In genomic region chr5:108694352-108695261, GRCm38 (mm10) we compare ENCODE assay signal across 8 mouse cellular contexts. TPM values are rescaled to one million over a fixed set of nuclear protein-coding genes. Genes with fewer than 3 reads are reported as not detected.
DNase-seq lines count a peak whose midpoint lies in the region; ATAC-seq lines count a peak whose summit lies in the region.

No protein-coding gene starts in this region.

- H3K27ac ChIP-seq in embryonic facial prominence, embryonic 10.5 days (replicated peaks): peak overlapping the region; percentile 92

- ATAC-seq in megakaryocyte progenitor cell, adult 5-6 weeks (replicated peaks; ENCODE audit: poor library complexity): peak; percentile 45
- ATAC-seq in frontal cortex, adult (ENCODE audit: low TSS enrichment): no peak

- H3K9me3 ChIP-seq in embryonic facial prominence, embryonic 10.5 days: no peaks in the 10 kb centered on the region

- peaks cover 36% of the 10 kb centered on the region for H3K27me3 ChIP-seq in embryonic facial prominence, embryonic 10.5 days (replicated peaks; ENCODE audit: low read depth, poor library complexity, severe bottlenecking)

- intact Hi-C loops in left cerebral cortex, postnatal 4 days (cut with DNase I): no loop called here
- intact Hi-C loops in heart, postnatal 10 days (cut with DNase I): loop anchor here (5.0 kb wide), 1 partner anchor 33 kb away; no protein-coding TSS in a partner anchor

- H3K4me1 ChIP-seq in embryonic facial prominence, embryonic 10.5 days: peaks cover 68% of the 10 kb centered on the region

- peak overlapping the region; percentile 88 for H3K4me3 ChIP-seq in embryonic facial prominence, embryonic 10.5 days

- DNase-seq in left cerebral cortex, postnatal 4 days: peak; percentile 36
- DNase-seq in left cerebral cortex, adult 18-20 months (ENCODE audit: low spot score in 2 of 2): no peak
- DNase-seq in embryonic facial prominence, embryonic 10.5 days (ENCODE audit: low spot score): peak; percentile 68
- DNase-seq in heart, postnatal 10 days: peak; percentile 37 to 46
- peak; percentile 75 to 80 for DNase-seq in kidney, postnatal 36 days
- peak; percentile 44 to 79 for DNase-seq in spleen, postnatal 4 days (ENCODE audit: low spot score in 2 of 2)

- WGBS in embryonic facial prominence, embryonic 10.5 days: under 1% methylated on average over 99 of the region's 99 CpGs

- H3K36me3 ChIP-seq in embryonic facial prominence, embryonic 10.5 days (replicated peaks): peaks cover 27% of the 10 kb centered on the region

RNA-seq across cellular contexts. Expression of gene Fgfrl1, which starts 2.4 kb away (rescaled TPM):
- 10 to 100 TPM; 17.3 to 17.6 TPM for total RNA-seq in left cerebral cortex, postnatal 4 days (2021)
- total RNA-seq in left cerebral cortex, adult 18-20 months (2021): 10 to 100 TPM; 16.9 to 28.0 TPM
- 28.9 and 34.0 TPM in 2 replicates for polyA plus RNA-seq in embryonic facial prominence, embryonic 10.5 days (2016; fragmentation: Nextera tagmentation; extraction: Ambion mirVana)
- 10 to 100 TPM; 18.0 to 24.2 TPM for total RNA-seq in heart, postnatal 10 days (2021)
- 1.7 TPM in 2 replicates for total RNA-seq in megakaryocyte progenitor cell, adult 5-6 weeks (2015)
- total RNA-seq in megakaryocyte progenitor cell, adult 5-6 weeks (2017): 2.3 and 2.7 TPM in 2 replicates

RNA-seq across cellular contexts. Expression of gene Slc26a1, which starts 19.2 kb away (rescaled TPM):
- total RNA-seq in left cerebral cortex, postnatal 4 days (2021): 1 to 10 TPM; 3.8 to 4.2 TPM
- total RNA-seq in left cerebral cortex, adult 18-20 months (2021): under 1 TPM; 0.68 to 1.00 TPM
- polyA plus RNA-seq in embryonic facial prominence, embryonic 10.5 days (2016; fragmentation: Nextera tagmentation; extraction: Ambion mirVana): 0.55 and 0.92 TPM in 2 replicates
- total RNA-seq in heart, postnatal 10 days (2021): under 1 TPM in 1 of 2 experiments, not detected in 1; 0.17 TPM
- 2.0 and 2.1 TPM in 2 replicates for total RNA-seq in megakaryocyte progenitor cell, adult 5-6 weeks (2015)
- total RNA-seq in megakaryocyte progenitor cell, adult 5-6 weeks (2017): 0.75 and 1.5 TPM in 2 replicates

RNA-seq across cellular contexts. Expression of gene Dgkq, which starts 25.1 kb away (rescaled TPM):
- 10 to 100 TPM; 55.4 to 68.1 TPM for total RNA-seq in left cerebral cortex, postnatal 4 days (2021)
- 10 to 100 TPM; 45.7 to 60.3 TPM for total RNA-seq in left cerebral cortex, adult 18-20 months (2021)
- polyA plus RNA-seq in embryonic facial prominence, embryonic 10.5 days (2016; fragmentation: Nextera tagmentation; extraction: Ambion mirVana): 12.5 and 14.5 TPM in 2 replicates
- 10 to 100 TPM; 12.8 to 13.4 TPM for total RNA-seq in heart, postnatal 10 days (2021)
- total RNA-seq in megakaryocyte progenitor cell, adult 5-6 weeks (2015): 4.2 and 4.8 TPM in 2 replicates
- 4.2 and 8.2 TPM in 2 replicates for total RNA-seq in megakaryocyte progenitor cell, adult 5-6 weeks (2017)

RNA-seq across cellular contexts. Expression of gene Idua, which starts 34.5 kb away (rescaled TPM):
- total RNA-seq in left cerebral cortex, postnatal 4 days (2021): 1 to 10 TPM; 9.8 to 9.9 TPM
- total RNA-seq in left cerebral cortex, adult 18-20 months (2021): 10 to 100 TPM; 17.5 to 18.1 TPM
- 9.3 and 9.6 TPM in 2 replicates for polyA plus RNA-seq in embryonic facial prominence, embryonic 10.5 days (2016; fragmentation: Nextera tagmentation; extraction: Ambion mirVana)
- total RNA-seq in heart, postnatal 10 days (2021): 10 to 100 TPM; 13.2 to 14.6 TPM
- total RNA-seq in megakaryocyte progenitor cell, adult 5-6 weeks (2015): 15.6 and 18.5 TPM in 2 replicates
- 3.1 and 7.3 TPM in 2 replicates for total RNA-seq in megakaryocyte progenitor cell, adult 5-6 weeks (2017)

Comparison
In these comparisons a context has a peak if more than half of its experiments do, and no peak if none do; other contexts are left out.
1. DNase-seq: peak in left cerebral cortex, postnatal 4 days (single experiment), embryonic facial prominence, embryonic 10.5 days (single experiment), heart, postnatal 10 days (2 of 2), kidney, postnatal 36 days (2 of 2) and spleen, postnatal 4 days (2 of 2); none in left cerebral cortex, adult 18-20 months (0 of 2).
2. RNA of gene Fgfrl1, which starts 2.4 kb away (total RNA-seq): 16.9 to 28.0 TPM in left cerebral cortex, adult 18-20 months, 18.0 to 24.2 TPM in heart, postnatal 10 days and 17.3 to 17.6 TPM in left cerebral cortex, postnatal 4 days; 1.7 to 2.7 TPM in megakaryocyte progenitor cell, adult 5-6 weeks; every median in the first group is over 4 times any median in the second.